Mouse (Mus musculus) cerebellum, adult 2 months (tissue): ENCODE measurements around the gene Calhm2.

Experiments used
- CTCF ChIP-seq: fragments of 200-500 bp; IDR thresholded peaks from 2 replicates; pipeline ENCODE4 v1.5.1; 2011; ENCODE audit warnings: low read depth, mild to moderate bottlenecking, control low read depth, low read length, moderate library complexity, borderline replicate concordance; ENCODE audit not compliant: insufficient read depth
- POLR2A ChIP-seq: fragments of 200-500 bp; IDR thresholded peaks from 2 replicates; pipeline ENCODE4 v1.6.1; 2011; ENCODE audit warnings: low read length, control low read depth, borderline replicate concordance; ENCODE audit not compliant: insufficient read depth

DNA sequence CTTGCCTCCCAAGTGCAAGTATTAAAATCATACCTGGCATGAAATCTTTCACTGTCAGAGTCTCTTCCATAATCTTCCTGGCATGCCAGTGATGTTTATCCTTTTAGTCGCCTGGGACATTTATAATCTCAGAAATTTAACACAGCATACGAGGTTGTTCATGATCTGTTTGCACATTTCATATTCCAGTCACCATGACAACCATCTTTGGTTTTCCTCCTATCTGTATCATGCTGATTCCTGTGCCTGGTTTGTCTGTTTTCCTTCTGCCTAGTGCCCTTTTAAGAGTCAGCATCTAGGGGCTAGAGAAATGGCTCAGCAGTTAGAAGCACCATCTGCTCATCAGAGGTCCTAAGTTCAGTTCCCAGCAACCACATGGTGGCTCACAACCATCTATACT is 19.5 kb downstream of the Calhm2 start:
- TF ChIP-seq POLR2A (no peak), CTCF (no peak)
